Mouse (Mus musculus) testis, adult 2 months (tissue): ENCODE results near the gene Pifo.
"Not testable (repeated sequence)": the region's sequence is repeated elsewhere in the genome, so short reads cannot be mapped to it uniquely, and the experiment has no call there.

Source experiments
- CTCF ChIP-seq: fragments of 200-500 bp; IDR thresholded peaks from 2 replicates; pipeline ENCODE4 v1.5.1; 2012; ENCODE audit warnings: low read depth, mild to moderate bottlenecking, inconsistent platforms, low read length, moderate library complexity; ENCODE audit not compliant: control insufficient read depth, insufficient read depth, insufficient replicate concordance
- POLR2A ChIP-seq: fragments of 200-500 bp; IDR thresholded peaks from 2 replicates; pipeline ENCODE4 v1.6.1; 2012; ENCODE audit warnings: low read depth, mild to moderate bottlenecking, inconsistent platforms, low read length, moderate library complexity; ENCODE audit not compliant: control insufficient read depth

- not testable (repeated sequence) for TF ChIP-seq POLR2A, CTCF
Observed at GRCm38 (mm10) chr3:105989611-105990010, 24.8 kb downstream of the Pifo start.
